Mouse (Mus musculus) liver, adult 2 months (tissue): Measurements from ENCODE around the gene 4930523C07Rik. TPM values are rescaled to one million over a fixed set of nuclear protein-coding genes. Genes with fewer than 3 reads are reported as not detected.

Experiments used
- DNase-seq: peaks from one replicate; pipeline ENCODE4 v3.0.0-alpha.2; 2011; ENCODE audit warnings: low read depth, low spot score; ENCODE audit errors: extremely low read depth
- H3K27ac ChIP-seq: fragments of 200-500 bp; replicated peaks from 2 replicates; pipeline ENCODE4 v1.5.1; 2012; ENCODE audit warnings: low read depth, mild to moderate bottlenecking, control low read depth, inconsistent platforms, low read length; ENCODE audit not compliant: insufficient read depth
- H3K27me3 ChIP-seq: fragments of 200-500 bp; 2 replicates; pipeline ENCODE4 v1.6.1; 2012; ENCODE audit warnings: mild to moderate bottlenecking, moderate library complexity, low read length, inconsistent platforms; ENCODE audit not compliant: control insufficient read depth, insufficient read depth
- H3K36me3 ChIP-seq: fragments of 200-500 bp; 2 replicates; pipeline ENCODE4 v1.6.1; 2012; ENCODE audit warnings: low read length, inconsistent platforms; ENCODE audit not compliant: control insufficient read depth, insufficient read depth
- H3K4me1 ChIP-seq: fragments of 200-500 bp; 2 replicates; pipeline ENCODE4 v1.6.1; 2011; ENCODE audit warnings: low read length; ENCODE audit not compliant: control insufficient read depth, insufficient read depth
- H3K4me3 ChIP-seq: fragments of 200-500 bp; 2 replicates; pipeline ENCODE4 v1.5.1; 2011; ENCODE audit warnings: low read depth, mild to moderate bottlenecking, control low read depth, low read length, moderate library complexity; ENCODE audit not compliant: insufficient read depth
- H3K79me2 ChIP-seq: fragments of 200-500 bp; 2 replicates; pipeline ENCODE4 v1.6.1; 2012; ENCODE audit warnings: inconsistent platforms, mild to moderate bottlenecking, low read length, moderate library complexity; ENCODE audit not compliant: control insufficient read depth, insufficient read depth
- H3K9ac ChIP-seq: fragments of 200-500 bp; 2 replicates; pipeline ENCODE4 v1.6.1; 2012; ENCODE audit warnings: low read depth, mild to moderate bottlenecking, control low read depth, inconsistent platforms, low read length
- CTCF ChIP-seq: fragments of 200-500 bp; IDR thresholded peaks from 2 replicates; pipeline ENCODE4 v1.5.1; 2011; ENCODE audit warnings: low read depth, low read length, control low read depth
- POLR2A ChIP-seq: fragments of 200-500 bp; IDR thresholded peaks from 2 replicates; pipeline ENCODE4 v1.6.1; 2011; ENCODE audit warnings: low read length, control low read depth; ENCODE audit not compliant: insufficient read depth; ENCODE audit errors: extremely low read depth
- WGBS: fragments of 180-500 bp; shearing (Covaris S2); methylation state at CpG from one replicate; pipeline ENCODE4 v1.1.7; 2018; 5-methylcytosine and 5-hydroxymethylcytosine counted together
- polyA plus RNA-seq: library from polyadenylated mRNA; depleted of rRNA; stranded (reverse); fragments of >200 nt; gene quantifications from 2 replicates; pipeline ENCODE4 v1.2.3, GENCODE M21; 2012; rRNA removed
- total RNA-seq: library from RNA; depleted of rRNA; stranded (reverse); fragments of >200 nt; gene quantifications from 2 replicates; pipeline ENCODE4 v1.2.3, GENCODE M21; 2014; rRNA removed

Gene 4930523C07Rik
- total and polyA plus RNA-seq, 2 experiments, result 5.5 to 13.0 TPM

DNA sequence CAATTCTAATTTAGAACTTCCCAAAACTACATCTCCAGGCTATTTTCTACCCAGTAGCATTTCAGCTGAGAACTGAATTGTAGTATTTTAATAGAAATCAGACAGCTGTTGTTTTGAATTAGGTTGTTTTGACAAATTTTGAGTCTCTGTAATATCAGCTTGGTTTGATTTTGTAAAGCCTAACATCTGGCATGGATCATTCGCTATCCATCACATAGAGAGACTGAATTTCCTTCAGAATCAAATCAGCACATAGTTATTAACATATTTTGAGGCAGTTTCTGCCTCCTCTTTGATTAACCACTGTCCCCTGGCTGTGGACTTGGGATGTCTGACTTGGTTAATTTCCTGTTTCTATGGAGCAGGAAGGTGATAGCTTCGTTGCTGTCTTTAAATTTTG, 64.4 kb downstream of the 4930523C07Rik start:
- Histone ChIP-seq H3K36me3 (no peaks in the 10 kb centered on the region), H3K27me3 (no peaks in the 10 kb centered on the region), H3K9ac (no peak overlapping the region), H3K27ac (no peak overlapping the region), H3K4me1 (no peaks in the 10 kb centered on the region), H3K4me3 (no peak overlapping the region), H3K79me2 (no peaks in the 10 kb centered on the region)
- 70% methylated on average over 2 of the region's 2 CpGs for WGBS
- no peak for DNase-seq
- no peak for TF ChIP-seq CTCF
- no peak for TF ChIP-seq POLR2A

GRCm38 (mm10) chr1:160123957-160124356, 79.8 kb downstream of the 4930523C07Rik start:
- 55% methylated on average over 2 of the region's 2 CpGs for WGBS
- TF ChIP-seq POLR2A (no peak), CTCF (no peak)
- no peaks in the 10 kb centered on the region for H3K79me2 ChIP-seq

More at GRCm38 (mm10) chr1:160123957-160124356, 79.8 kb downstream of the 4930523C07Rik start:
- no peaks in the 10 kb centered on the region for H3K27me3 ChIP-seq
- no peaks in the 10 kb centered on the region for H3K4me1 ChIP-seq
- no peak overlapping the region for H3K27ac ChIP-seq
- H3K4me3 ChIP-seq, result no peak overlapping the region
- no peak for DNase-seq
- no peak overlapping the region for H3K9ac ChIP-seq
- no peaks in the 10 kb centered on the region for H3K36me3 ChIP-seq

Other genes starting within 250 kb of the 4930523C07Rik start
- gene Tnn, start 109.2 kb downstream of the 4930523C07Rik start, total RNA-seq, result 0.07 TPM in 1 of 2 replicates, not detected in the other
- not detected in 2 replicates for gene Tnn, start 109.2 kb downstream of the 4930523C07Rik start, polyA plus RNA-seq
- gene Mrps14, start 150.8 kb downstream of the 4930523C07Rik start, total RNA-seq, result 26.3 and 32.9 TPM in 2 replicates
- 19.6 and 22.4 TPM in 2 replicates for gene Mrps14, start 150.8 kb downstream of the 4930523C07Rik start, polyA plus RNA-seq
- 20.2 and 26.7 TPM in 2 replicates for gene Cacybp, start 168.5 kb downstream of the 4930523C07Rik start, total RNA-seq
- 5.8 and 8.1 TPM in 2 replicates for gene Cacybp, start 168.5 kb downstream of the 4930523C07Rik start, polyA plus RNA-seq